Mouse (Mus musculus) urinary bladder, adult 18-20 months (tissue): ENCODE measurements at regions not wholly inside any gene's neighbourhood (a gene's known extent, or its start where the extent isn't known, plus 50 kb on each side); places are given as distances from the start of the nearest gene placed in this dataset.

Experiments used
- DNase-seq, 2 experiments: peaks; one replicate each; pipeline ENCODE4 v3.0.0; 2022; ENCODE audit warnings: low spot score in 2 of 2, mixed read lengths in 2 of 2

GRCm38 (mm10) chr12:28380203-28380602 is 172.0 kb downstream of the Dcdc2c start:
- DNase-seq: no peak

GRCm38 (mm10) chr12:28377968-28378367 is 174.2 kb downstream of the Dcdc2c start:
- DNase-seq: no peak

DNA sequence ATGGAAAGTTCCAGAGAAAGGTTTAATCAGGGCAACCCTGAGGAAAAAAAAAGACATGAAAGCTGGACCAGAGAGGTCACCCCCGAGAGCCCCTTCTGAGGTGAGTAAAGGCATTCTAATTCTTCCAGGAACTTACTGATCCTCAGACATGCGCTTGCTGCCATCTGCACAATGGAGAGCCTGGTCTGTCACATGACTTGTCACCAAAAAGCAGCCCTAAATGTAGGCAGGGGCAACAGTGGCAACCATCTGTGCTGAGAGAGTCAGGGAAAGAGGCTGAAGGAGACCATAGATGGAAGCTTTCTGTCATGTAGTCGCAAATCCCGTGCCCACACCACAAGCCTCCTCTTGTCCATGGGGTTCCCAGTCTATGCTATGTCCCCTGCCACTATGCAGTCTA is 174.8 kb downstream of the Dcdc2c start:
- no peak for DNase-seq

GRCm38 (mm10) chr12:28376770-28377169 is 175.4 kb downstream of the Dcdc2c start:
- DNase-seq: no peak

DNA sequence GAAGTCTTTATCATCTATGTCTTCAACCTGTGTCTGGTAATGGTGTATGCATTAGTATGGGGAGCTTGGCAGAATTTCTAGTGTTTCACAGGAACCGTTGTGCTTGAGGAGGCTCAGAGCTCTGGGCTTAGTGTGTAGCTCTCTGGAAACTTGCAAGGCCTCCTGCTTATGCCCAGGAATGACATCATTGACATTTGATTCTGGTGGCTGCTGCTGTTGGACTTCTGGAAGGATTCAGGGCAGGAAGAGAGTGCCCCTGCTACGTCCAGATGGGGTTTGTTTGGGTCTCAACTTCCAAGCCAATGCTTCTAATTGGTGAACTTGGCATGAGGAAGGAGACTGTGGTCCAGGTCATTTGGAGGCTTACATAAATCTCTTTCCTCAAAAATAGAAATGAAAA is 186.9 kb downstream of the Dcdc2c start:
- DNase-seq: no peak

DNA sequence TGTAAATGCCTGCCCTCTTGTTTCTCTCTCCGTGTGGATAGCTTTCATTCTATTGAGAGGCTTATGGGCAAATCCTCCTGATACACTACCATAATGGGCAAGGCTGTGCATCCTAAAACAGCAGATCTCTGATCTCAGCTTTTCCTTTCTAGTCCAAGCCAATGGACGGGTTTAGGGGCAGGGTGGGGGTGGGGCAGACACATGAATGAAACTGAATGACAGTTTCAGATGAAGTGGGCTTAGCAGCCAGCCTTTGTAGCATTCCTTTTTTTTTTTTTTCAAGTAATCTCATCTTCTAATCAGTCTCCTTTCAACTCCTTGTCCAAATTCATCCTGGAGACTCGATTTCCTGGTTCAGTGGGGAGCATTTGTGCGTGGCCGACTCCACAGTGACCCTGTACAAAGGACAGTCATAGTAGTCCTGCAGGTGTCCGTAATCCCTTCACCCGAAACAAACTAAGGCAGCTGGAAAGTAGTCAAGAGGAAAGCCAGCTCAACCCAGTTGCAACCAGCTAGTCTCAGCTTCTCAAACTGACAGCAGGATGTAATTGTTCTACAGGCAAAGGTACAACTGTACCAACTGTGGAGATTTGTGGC is 193.4 kb downstream of the Dcdc2c start:
- DNase-seq: no peak

DNA sequence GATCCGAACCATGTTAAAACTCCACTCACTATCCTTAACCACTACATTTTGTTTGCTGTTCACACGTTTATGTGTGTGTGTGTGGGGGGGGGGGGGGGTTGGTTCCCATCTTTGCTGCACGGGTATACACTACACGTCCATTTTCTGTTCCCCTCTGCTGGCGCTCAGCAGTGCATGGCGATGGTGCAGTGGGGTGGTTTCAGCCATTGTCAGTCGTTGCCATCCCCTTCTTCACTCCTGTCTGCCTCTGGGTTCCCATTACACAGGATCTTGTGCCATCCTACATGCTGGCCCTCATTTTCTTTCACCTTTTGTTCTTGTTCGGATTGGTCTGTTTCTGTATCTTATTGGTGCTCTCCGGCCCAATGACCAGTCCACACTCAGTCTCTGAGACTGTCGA is 194.4 kb downstream of the Dcdc2c start:
- DNase-seq: no peak

- peak in 1 of 2 experiments; percentile 10 for DNase-seq
These were observed 199.1 kb downstream of the Dcdc2c start for GRCm38 (mm10) chr12:28353140-28353539.

- DNase-seq: no peak
These were observed 199.6 kb downstream of the Dcdc2c start for GRCm38 (mm10) chr12:28352571-28352970.

- DNase-seq: no peak
These were observed 209.5 kb downstream of the Dcdc2c start for GRCm38 (mm10) chr12:28342735-28343134.

DNA sequence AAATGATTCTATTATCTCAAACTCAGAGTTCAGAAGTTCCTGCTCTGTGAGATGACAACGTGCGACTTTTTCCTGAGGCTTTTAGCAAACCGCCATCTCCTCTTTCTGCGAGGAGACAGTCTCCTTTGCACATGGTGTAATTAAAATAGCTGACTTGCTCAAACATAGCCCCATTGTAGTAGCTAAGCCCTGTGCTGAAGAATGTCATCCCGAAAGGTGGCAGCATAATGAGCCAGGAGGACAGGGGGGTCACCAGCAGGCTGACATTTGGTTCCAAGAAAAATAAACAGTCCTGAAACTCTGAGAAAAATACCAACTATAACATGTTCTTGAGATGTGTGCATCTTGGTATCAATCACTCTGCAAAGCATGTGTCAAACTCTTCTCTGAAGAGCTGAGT is 219.6 kb downstream of the Dcdc2c start:
- DNase-seq: no peak

DNA sequence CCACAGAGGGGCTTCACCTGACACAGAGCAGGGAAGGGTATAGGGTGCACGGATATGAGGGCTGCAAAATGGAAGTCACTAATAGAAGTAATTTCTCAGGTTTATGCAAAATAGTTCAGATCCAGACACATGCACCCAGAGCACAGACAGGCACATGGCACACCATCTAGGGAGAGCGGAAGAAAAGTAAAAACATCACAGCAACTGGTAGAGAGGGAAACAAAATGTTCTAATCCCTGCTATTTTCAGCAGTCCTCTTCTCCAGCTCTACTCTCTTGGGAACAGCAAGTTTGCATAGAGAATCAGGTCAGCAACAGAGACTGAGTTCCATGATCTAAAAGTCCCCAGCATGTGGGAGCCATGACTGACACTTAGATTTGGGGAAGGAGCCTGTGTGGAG is 220.4 kb downstream of the Dcdc2c start:
- DNase-seq: no peak

- DNase-seq: no peak
These were observed 228.5 kb downstream of the Dcdc2c start for GRCm38 (mm10) chr12:28323659-28324058.

DNA sequence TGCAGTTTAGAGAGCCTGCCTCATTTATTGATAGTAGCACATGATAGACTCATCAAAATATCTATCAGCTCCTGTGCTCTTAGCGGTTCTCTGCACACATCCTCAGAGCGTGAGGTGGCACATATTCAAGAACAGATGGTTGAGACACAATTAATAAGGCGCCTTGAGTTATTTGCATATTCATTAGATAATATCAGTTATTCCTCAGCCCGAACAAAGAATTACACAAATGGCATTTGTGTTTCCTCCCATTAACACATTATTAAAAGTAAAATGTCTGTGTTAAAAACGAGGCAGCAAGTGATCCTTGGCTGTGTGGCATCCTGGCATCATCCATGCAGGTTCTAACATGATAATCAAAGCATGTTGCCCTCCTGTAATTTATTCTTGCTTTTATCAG is 243.0 kb downstream of the Dcdc2c start:
- no peak for DNase-seq

DNA sequence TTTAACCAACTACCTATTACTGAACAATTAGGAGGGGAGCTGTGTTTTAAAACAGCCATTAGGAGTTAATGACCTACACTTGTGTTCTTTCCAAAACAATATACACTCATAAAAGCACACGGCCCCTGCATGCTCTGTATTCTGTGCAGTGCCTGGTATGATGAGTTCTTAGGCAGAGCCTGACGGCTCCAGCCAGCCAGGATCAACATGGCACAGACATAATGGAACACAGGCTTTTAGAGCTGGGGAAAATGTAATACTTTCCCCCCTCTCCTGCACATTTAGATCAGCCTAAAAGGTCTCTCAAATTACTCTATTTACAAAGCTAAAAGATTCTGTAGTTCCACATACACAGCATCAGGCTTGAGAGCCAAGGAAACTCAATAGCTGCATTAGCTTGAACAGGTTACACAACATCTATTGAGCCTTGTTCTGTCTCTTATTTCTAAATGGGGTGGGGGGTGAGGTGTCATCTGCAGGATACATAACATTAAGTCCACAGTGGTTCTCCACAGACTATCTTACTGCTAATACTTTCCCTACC is 250.1 kb downstream of the Dcdc2c start:
- DNase-seq: no peak

DNA sequence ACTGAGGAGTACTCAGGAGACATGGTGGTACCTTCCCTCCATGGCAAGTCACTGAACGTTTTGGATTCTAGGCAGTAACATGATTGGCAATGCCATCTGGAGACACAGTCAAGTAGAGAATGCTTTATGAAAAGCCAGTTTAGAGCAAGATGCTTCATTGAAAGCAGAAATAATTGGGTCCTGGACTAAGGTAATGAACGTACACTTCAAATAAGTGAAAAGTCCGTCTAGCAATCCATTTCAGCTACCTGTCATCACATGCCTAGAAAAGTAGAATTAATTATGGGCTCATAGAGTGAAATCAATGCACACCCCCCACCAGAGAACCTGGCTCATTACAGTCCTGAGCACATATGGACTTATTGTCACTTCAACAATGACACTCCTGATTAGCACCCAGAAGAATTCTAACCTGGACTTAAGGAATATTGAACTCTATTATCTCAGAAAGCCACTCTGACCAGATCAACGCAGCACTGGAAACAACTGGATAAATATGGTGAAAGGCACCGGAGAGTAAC is 263.8 kb downstream of the Dcdc2c start:
- DNase-seq: no peak

DNA sequence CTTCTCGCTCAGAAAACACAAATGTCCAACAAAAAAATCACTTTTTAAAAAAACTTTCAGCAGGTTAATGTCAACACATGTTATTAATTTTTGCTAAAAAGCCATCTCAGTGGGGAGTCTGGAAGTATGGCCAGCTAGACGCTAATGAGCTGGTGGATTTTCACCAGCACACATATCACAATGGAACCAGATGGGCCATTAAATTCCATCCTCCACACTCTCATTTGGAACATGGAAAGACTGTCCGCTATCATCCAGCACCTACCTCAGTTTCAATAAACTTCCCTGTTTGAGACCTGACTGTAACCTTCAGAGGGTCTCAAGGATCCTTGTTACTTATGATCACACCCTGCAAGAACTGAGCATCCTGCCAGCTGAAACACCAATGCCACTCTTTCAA is 296.7 kb downstream of the Dcdc2c start:
- DNase-seq: no peak

- no peak for DNase-seq
These were observed 301.7 kb downstream of the Dcdc2c start for GRCm38 (mm10) chr12:28250526-28250925.

- peak in 1 of 2 experiments; percentile 9 for DNase-seq
These were observed 303.4 kb downstream of the Dcdc2c start for GRCm38 (mm10) chr12:28248749-28249148.

DNA sequence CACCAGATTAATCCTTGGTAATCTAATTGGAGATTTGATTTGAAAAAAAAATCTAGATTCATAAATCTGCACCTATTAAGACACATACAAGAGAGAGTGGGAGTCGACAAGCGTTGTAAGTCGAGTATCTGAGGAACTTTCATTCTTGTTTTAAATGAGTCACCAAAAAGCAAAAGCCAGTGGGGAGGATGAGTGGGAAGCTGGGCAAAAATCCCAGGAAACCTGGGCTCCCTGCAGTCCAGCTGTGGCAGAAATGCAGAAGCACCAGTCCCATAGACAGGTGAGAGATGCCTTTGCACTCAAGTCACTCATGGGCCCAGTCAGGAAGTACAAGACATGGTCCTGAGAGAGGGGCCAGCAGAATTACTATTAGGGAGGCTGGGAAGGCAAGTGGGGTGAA is 303.9 kb downstream of the Dcdc2c start:
- no peak for DNase-seq

DNA sequence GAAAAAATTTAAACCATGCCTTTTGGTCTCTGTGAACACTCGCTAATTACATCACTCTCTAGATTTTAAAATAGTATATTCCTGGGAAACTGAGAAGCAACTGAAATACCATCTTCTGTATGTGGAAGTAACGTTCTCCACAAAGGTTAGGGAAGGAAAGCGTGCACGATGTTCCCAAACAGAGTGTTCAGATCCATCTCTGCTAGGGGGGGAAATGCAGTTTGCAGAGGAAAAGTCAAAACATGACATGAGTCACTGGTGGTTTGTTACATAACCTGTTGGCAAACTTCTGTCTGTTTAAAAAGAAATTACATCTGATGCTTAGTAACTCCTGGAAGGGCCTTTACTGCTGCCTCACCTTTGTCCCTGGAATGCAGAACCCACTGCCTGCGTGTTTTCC is 314.2 kb downstream of the Dcdc2c start:
- DNase-seq: no peak

DNA sequence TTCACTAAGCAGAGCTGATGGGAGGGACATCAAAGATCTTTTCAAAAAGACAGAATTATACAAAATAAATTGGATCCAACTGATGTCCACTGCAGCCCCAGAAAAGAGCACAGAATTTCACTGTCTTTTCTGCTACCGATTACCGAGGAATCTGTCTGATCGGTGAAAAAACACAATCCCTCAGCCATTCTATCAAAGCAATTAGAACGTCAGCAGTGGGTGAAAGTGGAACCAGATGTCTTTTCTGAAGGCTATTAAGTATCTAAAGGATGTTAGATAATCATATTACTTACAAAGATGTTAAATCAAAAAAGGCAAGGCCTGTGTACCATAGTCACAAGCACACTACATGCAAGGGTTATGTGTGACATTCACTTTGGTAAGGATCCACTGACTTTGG is 315.2 kb downstream of the Dcdc2c start:
- no peak for DNase-seq

DNA sequence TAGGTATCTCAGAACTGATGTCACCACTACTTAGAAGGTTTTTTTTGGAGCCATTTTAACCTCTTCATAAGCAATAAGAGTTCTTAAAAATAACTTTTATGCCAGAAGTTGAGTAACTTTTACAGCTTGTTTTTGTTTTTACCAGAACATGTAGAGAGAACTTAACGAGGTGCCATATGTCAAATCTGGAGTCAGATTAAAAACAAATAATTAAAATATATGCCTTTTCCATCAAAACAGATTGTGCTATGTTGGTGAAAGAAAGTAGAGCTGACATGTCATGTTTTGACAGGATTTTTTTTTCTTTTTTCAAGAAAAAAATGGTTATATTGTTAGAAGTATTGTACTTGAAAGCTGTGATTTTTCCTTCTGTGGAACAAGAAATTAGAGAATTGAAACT is 349.4 kb downstream of the Dcdc2c start:
- DNase-seq: no peak

DNA sequence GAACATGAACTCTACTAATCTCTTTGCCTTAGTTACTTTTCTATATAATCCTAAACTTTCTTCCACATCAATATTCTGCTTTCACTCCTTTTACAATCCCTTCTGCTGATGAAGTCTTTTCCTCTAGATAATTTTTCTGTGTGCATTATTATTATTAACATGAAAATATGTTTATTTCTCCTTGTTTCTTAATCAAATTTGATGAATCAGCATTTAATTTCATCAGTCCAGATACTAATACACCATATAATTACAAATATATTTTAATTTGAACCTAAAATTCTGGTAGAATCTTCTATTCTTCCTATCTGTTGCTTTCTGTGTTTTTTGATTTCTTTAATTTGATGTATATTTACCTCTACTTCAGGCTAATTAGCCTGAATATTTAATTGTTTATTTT is 365.5 kb downstream of the Dcdc2c start:
- DNase-seq: no peak
